Mouse (Mus musculus): Measurements from ENCODE around the gene Tmem86a. TPM values are rescaled to one million over a fixed set of nuclear protein-coding genes. Genes with fewer than 3 reads are reported as not detected.

Tmem86a gene
- polyA plus RNA-seq, 1 experiment, result not detected

DNA sequence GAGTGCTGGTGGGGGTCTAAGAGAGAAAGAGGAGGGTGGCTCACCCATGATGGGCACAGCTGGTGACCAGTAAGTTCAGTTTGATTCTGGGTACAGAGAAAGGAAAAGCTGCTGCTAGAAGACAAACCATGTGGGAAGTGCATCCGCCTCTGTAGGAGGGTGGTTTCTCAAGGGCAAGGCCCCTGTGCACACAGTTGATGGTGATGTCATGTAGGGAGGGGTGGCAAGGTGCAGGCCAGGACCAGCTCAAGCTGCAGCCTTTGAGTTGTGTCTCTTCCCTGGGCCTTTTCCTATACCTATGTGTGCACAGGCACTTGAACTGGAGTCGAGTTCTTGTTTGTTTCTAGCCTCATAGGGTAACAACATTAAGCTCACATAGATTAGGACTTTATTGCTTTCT, 44.6 kb downstream of the Tmem86a start:
- TF ChIP-seq GATA1 (IDR thresholded peaks at IDR 0.05; ENCODE audit: low read length), result no peak

DNA sequence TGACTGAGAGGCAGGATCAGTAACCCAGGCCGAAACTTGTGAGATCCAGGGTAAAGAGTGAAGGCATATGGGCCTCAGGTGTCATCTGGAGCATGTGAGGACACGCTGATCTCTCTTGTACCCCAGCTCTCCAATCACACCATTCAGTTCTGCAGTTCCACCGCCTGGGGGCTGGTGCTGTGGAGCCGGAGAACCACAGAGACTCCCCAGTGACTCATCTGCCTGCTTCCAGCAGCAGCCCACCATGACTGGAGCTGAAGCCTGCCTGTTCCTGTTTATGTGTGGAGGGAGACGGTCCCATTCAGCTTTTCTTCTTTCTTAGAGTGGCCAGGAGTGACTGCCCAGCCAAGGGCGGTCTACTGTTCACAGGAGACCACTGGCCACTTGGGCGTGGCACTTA, 47.6 kb downstream of the Tmem86a start:
- no peak for TF ChIP-seq GATA1 (IDR thresholded peaks at IDR 0.05; ENCODE audit: low read length)

DNA sequence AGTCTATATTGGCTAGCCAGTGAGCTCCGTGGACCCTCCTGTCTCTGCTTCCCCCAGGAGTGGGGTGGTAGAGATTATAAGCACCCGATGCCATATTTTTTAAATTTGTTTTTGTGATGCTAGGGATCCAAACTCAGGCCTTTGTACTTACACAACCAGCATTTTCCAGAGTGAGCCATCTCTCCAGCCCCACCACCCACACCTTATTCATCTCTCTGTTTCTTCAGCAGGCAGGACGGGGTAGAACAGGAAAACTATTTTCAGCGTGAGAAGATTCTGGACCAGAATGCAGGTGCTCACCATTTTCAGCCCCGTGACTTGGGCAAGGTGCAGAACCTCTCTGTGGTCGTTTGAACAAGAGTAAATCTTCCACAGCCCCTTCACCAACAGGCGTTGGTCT, 48.9 kb downstream of the Tmem86a start:
- TF ChIP-seq GATA1 (IDR thresholded peaks at IDR 0.05; ENCODE audit: low read length), result no peak

DNA sequence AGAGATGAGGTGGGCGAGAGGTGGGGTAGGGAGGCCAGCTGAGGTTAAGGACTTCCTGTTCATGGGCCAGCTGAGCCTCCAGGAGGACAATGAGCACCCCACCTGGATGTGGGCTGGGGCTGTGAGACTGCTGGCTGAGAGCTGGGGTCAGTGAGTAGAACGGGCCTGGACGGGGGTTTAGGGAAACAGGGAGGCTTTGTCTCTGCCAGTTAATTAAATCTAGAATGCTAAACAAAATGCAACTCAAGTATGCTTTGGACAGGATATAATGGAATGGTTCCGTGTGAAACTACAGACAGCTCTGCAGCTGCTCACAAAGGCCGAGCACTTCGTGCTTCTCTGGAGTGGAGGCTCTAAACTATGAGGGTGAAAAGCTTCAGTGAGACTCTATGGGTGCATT, 50.2 kb downstream of the Tmem86a start:
- TF ChIP-seq GATA1 (IDR thresholded peaks at IDR 0.05; ENCODE audit: low read length), result no peak

DNA sequence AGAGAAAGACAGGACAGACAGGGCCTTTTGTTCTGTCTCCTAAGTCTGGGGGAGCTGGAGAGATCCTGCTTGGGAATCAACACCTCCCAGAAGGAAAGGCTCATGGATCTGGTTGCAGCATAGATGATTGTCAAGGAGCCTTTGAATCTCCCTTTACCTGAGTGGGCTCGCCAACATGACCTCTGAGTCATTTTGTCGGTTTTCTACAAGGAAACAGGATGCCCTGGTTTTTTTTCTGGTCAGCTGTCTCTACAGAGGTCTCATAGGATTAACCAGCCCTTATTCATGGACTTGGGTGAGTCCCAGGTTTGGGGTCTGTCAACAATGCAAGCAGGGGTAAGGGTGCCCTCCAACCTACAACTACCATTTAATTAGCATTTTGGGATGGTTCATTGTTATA, 52.6 kb downstream of the Tmem86a start:
- TF ChIP-seq GATA1 (IDR thresholded peaks at IDR 0.05; ENCODE audit: low read length), result no peak

DNA sequence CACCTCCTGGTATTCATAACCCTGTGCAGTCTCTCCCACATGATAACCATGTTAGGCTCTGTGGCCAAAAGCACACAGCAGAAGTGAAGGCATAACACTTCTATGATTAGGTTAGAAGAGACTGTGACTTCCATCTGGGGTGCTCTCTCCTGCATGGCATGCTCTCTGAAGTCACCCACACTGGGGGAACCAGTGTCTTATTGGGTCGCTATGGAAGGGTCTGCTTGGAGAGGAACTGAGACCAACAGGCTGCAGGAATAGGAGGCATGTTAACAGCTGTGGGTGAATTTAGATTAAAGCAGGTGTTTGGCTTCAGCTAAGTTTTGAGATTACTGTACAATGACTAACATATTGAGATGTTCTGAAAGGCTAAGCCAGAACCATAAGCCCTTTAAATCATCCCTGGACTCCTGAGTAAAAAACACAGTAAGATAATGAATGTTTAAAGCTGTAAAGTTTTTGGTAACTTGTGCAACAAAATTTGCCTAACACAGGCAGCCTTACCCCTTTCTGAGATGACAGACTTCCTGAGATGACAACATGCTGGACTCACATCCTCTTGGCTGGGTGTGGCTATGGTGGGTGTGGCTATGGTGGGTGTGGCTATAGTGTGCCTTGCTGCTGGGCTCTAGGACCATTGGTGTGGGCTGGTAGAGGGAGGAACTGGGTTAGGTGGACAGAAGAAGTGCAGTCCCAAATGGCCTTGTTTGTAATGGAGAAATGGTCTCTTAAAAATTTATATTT, 53.4 kb downstream of the Tmem86a start:
- no peak for TF ChIP-seq GATA1 (IDR thresholded peaks at IDR 0.05; ENCODE audit: low read length)

Other genes with a start within 250 kb of the Tmem86a start
- 2,468 and 3,111 TPM in 2 replicates for gene Ldha, start 209.1 kb upstream of the Tmem86a start, polyA plus RNA-seq (2012)
- gene Ldhc, start 189.4 kb upstream of the Tmem86a start, polyA plus RNA-seq (2012), result not detected in 2 replicates
- 70.2 and 113 TPM in 2 replicates for gene Tsg101, start 130.6 kb upstream of the Tmem86a start, polyA plus RNA-seq (2012)
- gene Uevld, start 92.1 kb upstream of the Tmem86a start, polyA plus RNA-seq (2012), result 0.25 and 0.26 TPM in 2 replicates
- not detected in 2 replicates for gene Gm9999, start 67.0 kb upstream of the Tmem86a start, polyA plus RNA-seq (2012)
- 11.8 and 14.1 TPM in 2 replicates for gene Spty2d1, start 42.2 kb upstream of the Tmem86a start, polyA plus RNA-seq (2012)
- not detected in 2 replicates for gene Ptpn5, start 83.1 kb downstream of the Tmem86a start, polyA plus RNA-seq (2012)
- not detected in 2 replicates for gene Mrgpra6, start 154.3 kb downstream of the Tmem86a start, polyA plus RNA-seq (2012)
- gene Mrgpra9, start 202.2 kb downstream of the Tmem86a start, polyA plus RNA-seq (2012), result not detected in 2 replicates